Mouse (Mus musculus) cerebellum, postnatal 10 days (tissue): ENCODE measurements around the gene 1190002N15Rik.

Experiments used
- DNase-seq, 2 experiments: peaks; one replicate each; pipeline ENCODE4 v3.0.0; 2021; ENCODE audit warnings: mixed read lengths in 2 of 2

1190002N15Rik gene

GRCm38 (mm10) chr9:94537970-94538822 is at the start of gene 1190002N15Rik:
Gene 1190002N15Rik (minus strand): TSS chr9:94538081.
- DNase-seq, result peak; percentile 98 to 99

- DNase-seq, result peak; percentile 66 to 70
These were observed 44.4 kb upstream of the 1190002N15Rik start for GRCm38 (mm10) chr9:94582309-94582708.

- DNase-seq, result no peak
These were observed 43.8 kb upstream of the 1190002N15Rik start for GRCm38 (mm10) chr9:94581661-94582060.

GRCm38 (mm10) chr9:94580071-94580737 is 42.3 kb upstream of the 1190002N15Rik start:
- DNase-seq, result no peak

GRCm38 (mm10) chr9:94571802-94572201 is 33.9 kb upstream of the 1190002N15Rik start:
- no peak for DNase-seq

GRCm38 (mm10) chr9:94568386-94568785 is 30.5 kb upstream of the 1190002N15Rik start:
- DNase-seq, result no peak

- DNase-seq, result no peak
These were observed 29.9 kb upstream of the 1190002N15Rik start for GRCm38 (mm10) chr9:94567722-94568314.

- no peak for DNase-seq
These were observed 19.1 kb upstream of the 1190002N15Rik start for GRCm38 (mm10) chr9:94556776-94557514.

GRCm38 (mm10) chr9:94556249-94556648 is 18.4 kb upstream of the 1190002N15Rik start:
- DNase-seq, result no peak

- DNase-seq, result peak in 1 of 2 experiments; percentile 19
These were observed 12.7 kb upstream of the 1190002N15Rik start for GRCm38 (mm10) chr9:94550493-94551095.

GRCm38 (mm10) chr9:94543881-94544280 is 6.0 kb upstream of the 1190002N15Rik start:
- no peak for DNase-seq

- DNase-seq, result peak in 1 of 2 experiments; percentile 28
These were observed 2.6 kb upstream of the 1190002N15Rik start for GRCm38 (mm10) chr9:94540343-94541095.

GRCm38 (mm10) chr9:94539346-94539865 is 1.5 kb upstream of the 1190002N15Rik start:
- DNase-seq, result no peak

GRCm38 (mm10) chr9:94538823-94539143 is 902 bp upstream of the 1190002N15Rik start:
- no peak for DNase-seq

GRCm38 (mm10) chr9:94537051-94537917 is 597 bp downstream of the 1190002N15Rik start:
- DNase-seq, result peak; percentile 85 to 87

GRCm38 (mm10) chr9:94536261-94536905 is 1.5 kb downstream of the 1190002N15Rik start:
- DNase-seq, result peak in 1 of 2 experiments; percentile 51

GRCm38 (mm10) chr9:94534795-94535194 is 3.1 kb downstream of the 1190002N15Rik start:
- DNase-seq, result peak; percentile 52 to 70

GRCm38 (mm10) chr9:94534226-94534625 is 3.7 kb downstream of the 1190002N15Rik start:
- DNase-seq, result peak; percentile 18 to 42

- peak; percentile 58 to 60 for DNase-seq
These were observed 4.2 kb downstream of the 1190002N15Rik start for GRCm38 (mm10) chr9:94533641-94534040.

GRCm38 (mm10) chr9:94529987-94530386 is 7.9 kb downstream of the 1190002N15Rik start:
- DNase-seq, result no peak
